Mouse (Mus musculus): ENCODE data around the gene Rbms2. TPM values are rescaled to one million over a fixed set of nuclear protein-coding genes. Genes with fewer than 3 reads are reported as not detected.
"Not testable (repeated sequence)": the region's sequence is repeated elsewhere in the genome, so short reads cannot be mapped to it uniquely, and the experiment has no call there.

Rbms2 gene
- polyA plus RNA-seq, 1 experiment = 95.4 TPM

DNA sequence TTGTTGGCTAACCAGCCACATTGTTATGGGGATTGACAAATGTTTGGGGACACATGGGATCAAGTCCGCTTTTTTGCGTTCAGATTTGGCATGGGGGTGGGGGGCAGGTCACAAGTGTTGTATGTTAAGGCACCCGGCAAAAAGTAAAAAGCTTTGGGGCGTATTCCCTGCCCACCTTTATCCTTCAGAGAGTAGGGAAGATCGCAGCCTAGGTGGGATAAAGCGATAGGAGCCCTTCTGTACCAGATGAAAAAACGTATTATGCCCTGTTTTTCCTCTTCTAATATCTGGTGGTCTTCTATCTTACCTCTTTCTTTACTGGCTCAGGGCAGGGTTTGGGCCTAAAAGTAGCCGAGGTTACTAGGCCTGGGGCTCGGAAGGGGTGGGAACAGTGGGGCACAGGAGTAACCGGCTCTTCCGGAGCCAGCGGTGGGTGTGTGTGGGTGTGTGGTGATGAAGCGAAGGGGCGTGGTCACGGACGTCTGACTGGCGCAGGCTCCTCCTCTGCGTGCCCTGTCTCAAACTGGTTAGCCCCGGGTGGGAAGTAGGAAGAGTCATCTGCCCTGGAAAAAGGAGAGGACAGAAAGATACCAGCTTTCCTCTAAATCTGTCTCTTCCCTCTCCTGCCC lies 85.6 kb downstream of the Rbms2 start:
- Histone ChIP-seq H3K27ac (replicated peaks; ENCODE audit: low read depth, low read length) (peak overlapping the region; percentile 73), H3K4me3 (ENCODE audit: insufficient read depth, low read depth, low read length) (peak overlapping the region; percentile 93), H3K4me1 (ENCODE audit: control insufficient read depth, insufficient read depth, insufficient read length, low read length) (peaks cover 12% of the 10 kb centered on the region)

DNA sequence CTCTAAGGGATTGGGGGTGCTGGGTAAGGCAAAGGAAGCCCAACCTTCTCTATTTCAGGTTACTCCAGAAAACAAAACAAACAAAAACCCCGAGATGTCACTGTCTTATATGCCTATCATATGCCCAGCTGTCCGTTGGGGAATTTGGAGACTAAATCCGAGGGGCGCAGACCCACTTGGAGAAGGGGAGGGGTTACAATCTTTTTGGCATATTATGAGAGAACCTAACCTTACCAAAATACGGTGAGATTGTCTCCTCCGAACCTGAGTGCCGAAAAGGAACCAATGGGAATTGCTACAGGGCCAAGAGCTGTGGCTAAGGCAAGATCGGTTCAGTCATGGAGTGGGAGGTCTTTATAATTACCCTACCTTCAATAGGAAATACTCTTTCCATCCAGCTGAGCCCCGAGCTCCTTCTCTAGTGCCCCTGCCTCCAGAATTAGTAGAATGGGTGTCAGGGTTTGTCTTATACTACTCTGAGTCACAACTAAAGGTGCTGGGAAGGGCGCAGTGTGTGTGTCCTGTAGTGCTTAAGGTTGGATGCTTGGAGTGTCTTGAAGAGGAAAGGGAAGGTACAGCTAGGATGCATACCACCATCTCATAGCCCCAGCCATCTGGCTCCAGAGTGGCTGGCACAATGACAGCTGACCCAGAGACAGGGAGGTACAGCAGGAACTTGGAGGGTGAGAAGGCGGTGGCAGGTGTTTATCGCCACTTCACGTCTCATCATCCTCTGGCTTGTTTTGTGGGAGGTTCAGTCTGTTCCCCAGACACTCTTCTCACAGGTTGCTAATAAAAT lies 86.4 kb downstream of the Rbms2 start:
- Histone ChIP-seq H3K27ac (replicated peaks; ENCODE audit: low read depth, low read length) (peak overlapping the region; percentile 73), H3K4me1 (ENCODE audit: control insufficient read depth, insufficient read depth, insufficient read length, low read length) (peaks cover 9% of the 10 kb centered on the region), H3K4me3 (ENCODE audit: insufficient read depth, low read depth, low read length) (peak overlapping the region; percentile 93)

- peak overlapping the region; percentile 96 for H3K27ac ChIP-seq (replicated peaks; ENCODE audit: low read depth, low read length)
- peaks cover 8% of the 10 kb centered on the region for H3K4me1 ChIP-seq (ENCODE audit: control insufficient read depth, insufficient read depth, insufficient read length, low read length)
- H3K4me3 ChIP-seq (ENCODE audit: insufficient read depth, low read depth, low read length) = peak overlapping the region; percentile 93
Observed at GRCm38 (mm10) chr10:128092506-128093495, 87.3 kb downstream of the Rbms2 start.

DNA sequence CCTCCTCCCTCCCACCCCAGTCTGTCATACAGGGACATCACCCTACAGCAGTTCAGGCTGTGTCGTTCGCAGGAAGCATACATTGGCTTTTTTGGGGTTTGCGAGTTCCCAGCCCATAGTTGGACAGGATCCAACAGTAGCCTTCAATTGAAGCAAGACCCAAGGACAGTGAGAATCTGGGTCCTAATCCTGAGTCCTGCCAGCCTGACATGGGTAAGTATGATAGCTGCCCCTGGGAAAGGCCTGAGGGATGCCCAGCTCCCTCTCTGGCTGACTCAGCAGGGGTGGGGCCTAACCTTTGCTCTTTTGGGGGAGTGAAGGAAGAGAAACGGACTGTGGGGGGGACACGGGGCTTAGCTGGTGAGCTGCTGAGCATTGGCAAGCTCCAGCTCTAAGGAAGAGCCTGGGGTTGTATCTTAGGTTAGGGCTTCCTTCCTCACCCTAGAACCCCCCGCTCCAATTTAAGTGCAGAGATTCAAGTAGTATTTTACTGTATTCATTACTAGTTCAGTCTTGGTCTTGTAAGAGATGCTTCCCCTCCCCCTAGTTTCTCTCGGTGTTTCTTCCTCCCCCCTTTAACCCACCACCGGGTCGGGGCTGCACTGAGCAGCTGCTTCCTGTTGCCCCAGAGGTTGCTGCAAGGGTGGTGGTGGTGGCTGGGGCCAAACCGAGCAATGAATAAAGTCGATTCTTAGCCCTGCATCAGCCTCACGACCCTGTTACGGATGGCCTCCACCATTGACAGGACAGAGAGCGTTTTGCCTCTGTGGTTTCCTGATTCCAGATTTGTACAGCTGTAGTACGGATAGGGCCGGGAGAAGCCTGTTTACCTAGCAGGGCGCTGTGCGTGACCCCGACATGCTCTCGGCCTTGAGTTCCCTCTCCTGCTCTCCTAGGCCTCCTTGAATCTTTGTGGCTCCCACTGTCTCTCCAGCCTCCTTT lies 88.3 kb downstream of the Rbms2 start, which contains the start of gene Baz2a:
Baz2a (plus strand) TSS at position 14 of the 942 bp plus-strand sequence.
- Histone ChIP-seq H3K27ac (replicated peaks; ENCODE audit: low read depth, low read length) (peak within 1 kb of the TSS; percentile 96), H3K4me3 (ENCODE audit: insufficient read depth, low read depth, low read length) (peak within 1 kb of the TSS; percentile 93), H3K4me1 (ENCODE audit: control insufficient read depth, insufficient read depth, insufficient read length, low read length) (peaks cover 8% of the 10 kb centered on the region)

DNA sequence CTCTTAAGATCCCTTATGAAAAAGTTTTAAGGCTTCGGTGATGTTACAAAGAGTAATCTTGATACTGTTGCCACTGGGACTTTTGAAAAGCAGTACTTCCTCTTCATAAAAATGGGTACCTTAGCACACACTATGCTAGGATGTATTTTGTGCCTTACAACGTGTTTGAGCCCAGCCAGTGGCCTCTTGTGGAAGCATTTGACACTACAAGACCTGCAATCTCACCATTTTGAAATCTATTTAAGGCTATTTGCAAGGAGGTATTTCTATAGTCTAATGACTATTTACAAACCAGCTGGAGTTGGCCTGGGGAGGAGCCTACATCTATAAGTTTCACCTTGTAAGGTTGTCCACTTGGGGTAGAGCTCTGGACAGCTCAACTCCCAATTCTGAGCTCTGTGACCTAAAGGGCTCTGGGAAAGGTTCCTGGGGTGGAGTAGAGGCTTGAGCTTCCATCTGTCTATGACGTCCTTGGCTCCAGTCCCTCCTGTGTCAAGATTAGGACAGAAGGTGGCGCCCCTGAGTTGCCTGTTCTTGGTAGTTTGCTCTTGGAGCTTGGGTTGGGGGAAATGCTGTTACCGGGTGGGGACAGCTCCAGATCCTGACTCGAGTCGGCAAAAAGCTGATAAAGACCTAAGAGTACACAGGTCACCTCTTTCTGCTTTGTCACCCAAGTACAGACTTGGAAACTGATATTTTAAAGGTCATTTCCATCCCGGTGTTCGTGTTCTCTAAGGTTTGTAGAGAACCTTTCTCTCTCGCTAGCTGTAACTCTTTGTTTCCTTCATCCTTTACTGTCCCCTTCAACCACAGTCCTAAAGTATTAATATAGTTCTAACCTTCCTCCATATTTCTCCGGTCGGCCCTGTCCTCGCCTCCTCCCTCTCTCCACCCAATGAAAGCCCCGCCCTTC lies 89.2 kb downstream of the Rbms2 start:
- H3K27ac ChIP-seq (replicated peaks; ENCODE audit: low read depth, low read length) = peak overlapping the region; percentile 76

GRCm38 (mm10) chr10:128089842-128090241 lies 90.3 kb downstream of the Rbms2 start:
- no peak overlapping the region for H3K27ac ChIP-seq (replicated peaks; ENCODE audit: low read depth, low read length)
- H3K4me3 ChIP-seq (ENCODE audit: insufficient read depth, low read depth, low read length) = no peak overlapping the region
- H3K4me1 ChIP-seq (ENCODE audit: control insufficient read depth, insufficient read depth, insufficient read length, low read length) = peaks cover 7% of the 10 kb centered on the region

More for the DNA sequence above, 89.2 kb downstream of the Rbms2 start:
- H3K4me3 ChIP-seq (ENCODE audit: insufficient read depth, low read depth, low read length) = peak overlapping the region; percentile 93
- H3K4me1 ChIP-seq (ENCODE audit: control insufficient read depth, insufficient read depth, insufficient read length, low read length) = peaks cover 6% of the 10 kb centered on the region

DNA sequence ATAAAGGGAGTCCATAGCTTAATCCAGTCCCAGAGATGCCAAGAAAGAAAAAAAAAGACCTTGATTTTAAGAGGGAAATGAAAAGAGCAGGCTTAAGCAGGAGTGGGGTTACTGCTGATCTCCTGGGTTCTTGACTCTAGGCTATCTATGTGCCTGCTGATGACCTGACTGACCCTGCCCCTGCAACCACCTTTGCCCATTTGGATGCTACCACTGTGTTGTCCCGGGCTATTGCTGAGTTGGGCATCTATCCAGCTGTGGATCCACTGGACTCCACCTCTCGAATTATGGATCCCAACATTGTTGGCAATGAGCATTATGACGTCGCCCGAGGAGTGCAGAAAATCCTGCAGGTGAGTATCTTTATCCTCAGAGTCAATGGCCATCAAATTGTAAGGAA lies 91.9 kb downstream of the Rbms2 start:
- Histone ChIP-seq H3K4me3 (ENCODE audit: insufficient read depth, low read depth, low read length) (no peak overlapping the region), H3K27ac (replicated peaks; ENCODE audit: low read depth, low read length) (no peak overlapping the region), H3K4me1 (ENCODE audit: control insufficient read depth, insufficient read depth, insufficient read length, low read length) (0 out of 2 replicates have a peak, but pooled peaks cover 3% of the 10 kb centered on the region)

- H3K4me3 ChIP-seq (ENCODE audit: insufficient read depth, low read depth, low read length); H3K4me1 ChIP-seq (ENCODE audit: control insufficient read depth, insufficient read depth, insufficient read length, low read length); H3K27ac ChIP-seq (replicated peaks; ENCODE audit: low read depth, low read length): not testable (repeated sequence)
Observed at GRCm38 (mm10) chr10:128087216-128087615, 92.9 kb downstream of the Rbms2 start.

- 0 out of 2 replicates have a peak, but pooled peaks cover 3% of the 10 kb centered on the region for H3K4me1 ChIP-seq (ENCODE audit: control insufficient read depth, insufficient read depth, insufficient read length, low read length)
- H3K4me3 ChIP-seq (ENCODE audit: insufficient read depth, low read depth, low read length) = peak overlapping the region; percentile 16; the same call in 1 of the 2 replicates
- no peak overlapping the region for H3K27ac ChIP-seq (replicated peaks; ENCODE audit: low read depth, low read length)
Observed at GRCm38 (mm10) chr10:128086391-128086790, 93.7 kb downstream of the Rbms2 start.

GRCm38 (mm10) chr10:128084160-128084559 lies 95.9 kb downstream of the Rbms2 start:
- Histone ChIP-seq H3K4me3 (ENCODE audit: insufficient read depth, low read depth, low read length) (peak overlapping the region; percentile 97), H3K27ac (replicated peaks; ENCODE audit: low read depth, low read length) (peak overlapping the region; percentile 98), H3K4me1 (ENCODE audit: control insufficient read depth, insufficient read depth, insufficient read length, low read length) (0 out of 2 replicates have a peak, but pooled peaks cover 3% of the 10 kb centered on the region)

DNA sequence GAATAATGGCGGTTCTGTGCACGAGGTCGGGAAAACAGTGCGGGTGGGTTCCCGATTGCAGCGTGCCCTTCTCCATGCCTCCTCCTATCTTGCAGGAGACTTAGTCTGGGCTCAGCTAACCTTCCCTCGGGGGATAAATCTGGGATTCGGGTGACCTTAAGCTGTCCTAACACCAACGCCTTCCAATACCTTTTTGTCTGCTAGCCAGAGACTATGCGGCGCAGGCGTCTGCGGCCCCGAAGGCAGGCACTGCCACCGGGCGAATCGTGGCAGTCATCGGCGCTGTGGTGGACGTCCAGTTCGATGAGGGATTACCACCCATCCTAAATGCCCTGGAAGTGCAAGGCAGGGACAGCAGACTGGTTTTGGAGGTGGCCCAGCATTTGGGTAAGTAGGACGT lies 96.4 kb downstream of the Rbms2 start:
- peak overlapping the region; percentile 98 for H3K27ac ChIP-seq (replicated peaks; ENCODE audit: low read depth, low read length)
- peak overlapping the region; percentile 97 for H3K4me3 ChIP-seq (ENCODE audit: insufficient read depth, low read depth, low read length)
- 0 out of 2 replicates have a peak, but pooled peaks cover 3% of the 10 kb centered on the region for H3K4me1 ChIP-seq (ENCODE audit: control insufficient read depth, insufficient read depth, insufficient read length, low read length)

- H3K27ac ChIP-seq (replicated peaks; ENCODE audit: low read depth, low read length) = peak within 1 kb of the TSS; percentile 98
- H3K4me3 ChIP-seq (ENCODE audit: insufficient read depth, low read depth, low read length) = peak within 1 kb of the TSS; percentile 97
- 0 out of 2 replicates have a peak, but pooled peaks cover 3% of the 10 kb centered on the region for H3K4me1 ChIP-seq (ENCODE audit: control insufficient read depth, insufficient read depth, insufficient read length, low read length)
Observed at GRCm38 (mm10) chr10:128082880-128083421, 97.1 kb downstream of the Rbms2 start, which contains the start of gene Atp5b. Gene Atp5b (plus strand): TSS chr10:128083273.

- Histone ChIP-seq H3K4me3 (ENCODE audit: insufficient read depth, low read depth, low read length) (peak overlapping the region; percentile 85), H3K4me1 (ENCODE audit: control insufficient read depth, insufficient read depth, insufficient read length, low read length) (0 out of 2 replicates have a peak, but pooled peaks cover 3% of the 10 kb centered on the region), H3K27ac (replicated peaks; ENCODE audit: low read depth, low read length) (peak overlapping the region; percentile 97)
Observed at GRCm38 (mm10) chr10:128082477-128082808, 97.7 kb downstream of the Rbms2 start.

Measured in brown adipose tissue, adult 24 weeks (tissue).